Mouse (Mus musculus) MEL (cell line): ENCODE results near the gene Itprip. TPM values are rescaled to one million over a fixed set of nuclear protein-coding genes. Genes with fewer than 3 reads are reported as not detected.

Experiments used
- DNase-seq: peaks from one replicate; pipeline ENCODE4 v3.0.0; 2011; ENCODE audit warnings: low read depth, low spot score
- H3K27ac ChIP-seq: 2 replicates; pipeline ENCODE4 v1.5.1; 2012; ENCODE audit warnings: low read depth, mild to moderate bottlenecking, control low read depth, low read length, moderate library complexity; ENCODE audit not compliant: control insufficient read depth
- H3K27me3 ChIP-seq, 2 experiments: fragments of 150-350 bp in 1 of 2; sonication (generic) in 1 of 2; 2 replicates each; pipeline ENCODE4 v1.6.1; 2012; ENCODE audit warnings: low read length in 2 of 2, mild to moderate bottlenecking in 2 of 2, improper control_type of control experiment in 1 of 2, moderate library complexity in 1 of 2; ENCODE audit not compliant: insufficient read depth in 2 of 2, control insufficient read depth in 1 of 2
- H3K36me3 ChIP-seq, 2 experiments: 2 replicates each; pipeline ENCODE4 v1.6.1; 2012 to 2014; ENCODE audit warnings: low read length in 2 of 2, improper control_type of control experiment in 1 of 2, inconsistent platforms in 1 of 2, mild to moderate bottlenecking in 1 of 2; ENCODE audit not compliant: insufficient read depth in 2 of 2, control insufficient read depth in 1 of 2
- H3K4me1 ChIP-seq, 2 experiments: fragments of 150-350 bp in 1 of 2; sonication (generic) in 1 of 2; 2 replicates each; pipeline ENCODE4 v1.6.1; 2012; ENCODE audit warnings: low read length in 2 of 2, improper control_type of control experiment in 1 of 2, mild to moderate bottlenecking in 1 of 2; ENCODE audit not compliant: insufficient read depth in 2 of 2, control insufficient read depth in 1 of 2
- H3K4me3 ChIP-seq, 2 experiments: fragments of 150-350 bp in 1 of 2; sonication (generic) in 1 of 2; 2 replicates each; pipeline ENCODE4 v1.5.1; 2012; ENCODE audit warnings: low read depth in 2 of 2, low read length in 2 of 2, mild to moderate bottlenecking in 2 of 2, moderate library complexity in 2 of 2, control low read depth in 1 of 2, improper control_type of control experiment in 1 of 2; ENCODE audit not compliant: control insufficient read depth in 1 of 2, insufficient read depth in 1 of 2
- H3K79me2 ChIP-seq: 2 replicates; pipeline ENCODE4 v1.6.1; 2012; ENCODE audit warnings: mild to moderate bottlenecking, low read length, moderate library complexity; ENCODE audit not compliant: control insufficient read depth, poor library complexity, insufficient read depth
- H3K9ac ChIP-seq: 2 replicates; pipeline ENCODE4 v1.6.1; 2012; ENCODE audit warnings: low read depth, mild to moderate bottlenecking, control low read depth, low read length, moderate library complexity; ENCODE audit not compliant: control insufficient read depth, poor library complexity, severe bottlenecking
- H3K9me3 ChIP-seq: fragments of 150-350 bp; sonication (generic); replicated peaks from 2 replicates; pipeline ENCODE4 v1.6.1; 2012; ENCODE audit warnings: mild to moderate bottlenecking, low read length, improper control_type of control experiment, moderate library complexity; ENCODE audit not compliant: insufficient read depth
- ETS1 ChIP-seq: IDR thresholded peaks from 2 replicates; pipeline ENCODE4 v1.6.1; 2012; ENCODE audit warnings: low read depth, mild to moderate bottlenecking, inconsistent platforms, low read length, improper control_type of control experiment, moderate library complexity
- HCFC1 ChIP-seq: IDR thresholded peaks from 2 replicates; pipeline ENCODE4 v1.6.1; 2012; ENCODE audit warnings: low read depth, mild to moderate bottlenecking, inconsistent platforms, low read length, improper control_type of control experiment, moderate library complexity
- JUND ChIP-seq: IDR thresholded peaks from 2 replicates; pipeline ENCODE4 v1.6.1; 2011; ENCODE audit warnings: low read depth, mild to moderate bottlenecking, improper control_type of control experiment, low read length
- MAFK ChIP-seq: IDR thresholded peaks from 2 replicates; pipeline ENCODE4 v1.6.1; 2011; ENCODE audit warnings: low read depth, mild to moderate bottlenecking, low read length, improper control_type of control experiment, borderline replicate concordance
- MAZ ChIP-seq: IDR thresholded peaks from 2 replicates; pipeline ENCODE4 v1.6.1; 2012; ENCODE audit warnings: low read depth, mild to moderate bottlenecking, inconsistent platforms, low read length, improper control_type of control experiment
- MEF2A ChIP-seq: IDR thresholded peaks from 2 replicates; pipeline ENCODE4 v1.6.1; 2014; ENCODE audit warnings: low read depth, mild to moderate bottlenecking, inconsistent platforms, low read length, improper control_type of control experiment; ENCODE audit not compliant: poor library complexity, insufficient replicate concordance, severe bottlenecking; ENCODE audit errors: extremely low read depth
- MXI1 ChIP-seq: IDR thresholded peaks from 2 replicates; pipeline ENCODE4 v1.6.1; 2011; ENCODE audit warnings: mild to moderate bottlenecking, low read depth, low read length, improper control_type of control experiment
- MYB ChIP-seq: IDR thresholded peaks from 2 replicates; pipeline ENCODE4 v1.6.1; 2011; ENCODE audit warnings: mild to moderate bottlenecking, low read depth, low read length, improper control_type of control experiment
- NRF1 ChIP-seq: IDR thresholded peaks from 2 replicates; pipeline ENCODE4 v1.6.1; 2014; ENCODE audit warnings: low read depth, mild to moderate bottlenecking, inconsistent platforms, low read length, improper control_type of control experiment, moderate library complexity; ENCODE audit not compliant: poor library complexity, insufficient read depth, severe bottlenecking
- POLR2AphosphoS2 ChIP-seq: IDR thresholded peaks from 2 replicates; pipeline ENCODE4 v1.6.1; 2011; ENCODE audit warnings: low read length, improper control_type of control experiment
- POLR2AphosphoS5 ChIP-seq: IDR thresholded peaks from 2 replicates; pipeline ENCODE4 v1.6.1; 2012; ENCODE audit warnings: low read depth, borderline replicate concordance, mild to moderate bottlenecking, inconsistent platforms, low read length, moderate library complexity, mixed read lengths
- TBP ChIP-seq: IDR thresholded peaks from 2 replicates; pipeline ENCODE4 v1.8.0; 2011; ENCODE audit warnings: low read depth, low read length, improper control_type of control experiment
- UBTF ChIP-seq: IDR thresholded peaks from 2 replicates; pipeline ENCODE4 v1.6.1; 2012; ENCODE audit warnings: low read depth, mild to moderate bottlenecking, inconsistent platforms, low read length, improper control_type of control experiment, moderate library complexity, borderline replicate concordance; ENCODE audit not compliant: insufficient read depth
- USF1 ChIP-seq: IDR thresholded peaks from 2 replicates; pipeline ENCODE4 v1.6.1; 2014; ENCODE audit warnings: low read depth, mild to moderate bottlenecking, inconsistent platforms, low read length, improper control_type of control experiment, moderate library complexity
- USF2 ChIP-seq, 2 experiments: IDR thresholded peaks; 2 replicates each; pipeline ENCODE4 v1.6.1; 2011 to 2012; ENCODE audit warnings: improper control_type of control experiment in 2 of 2, low read length in 2 of 2, borderline replicate concordance in 1 of 2, inconsistent platforms in 1 of 2, low read depth in 1 of 2, mild to moderate bottlenecking in 1 of 2; ENCODE audit not compliant: insufficient read depth in 1 of 2
- ZC3H11A ChIP-seq: IDR thresholded peaks from 2 replicates; pipeline ENCODE4 v1.6.1; 2012; ENCODE audit warnings: low read depth, mild to moderate bottlenecking, inconsistent platforms, low read length, improper control_type of control experiment
- ZKSCAN1 ChIP-seq: IDR thresholded peaks from 2 replicates; pipeline ENCODE4 v1.6.1; 2012; ENCODE audit warnings: low read depth, mild to moderate bottlenecking, inconsistent platforms, low read length, improper control_type of control experiment, moderate library complexity
- ZNF384 ChIP-seq: IDR thresholded peaks from 2 replicates; pipeline ENCODE4 v1.6.1; 2012; ENCODE audit warnings: low read depth, mild to moderate bottlenecking, inconsistent platforms, low read length, improper control_type of control experiment
- polyA plus RNA-seq, 2 experiments: library from polyadenylated mRNA; stranded (reverse) in 1 of 2; unstranded in 1 of 2; fragments of >175 nt in 1 of 2; fragments of >200 nt in 1 of 2; gene quantifications; 2 replicates each; pipeline versions ENCODE4 v1.2.1 to v1.2.4; 2012; ENCODE audit warnings: low replicate concordance in 2 of 2, low read depth in 1 of 2; ENCODE audit not compliant: insufficient read length in 2 of 2, insufficient read depth in 1 of 2, missing spikeins in 1 of 2
- total RNA-seq: library from RNA; depleted of rRNA; stranded (reverse); fragments of 300-350 nt; gene quantifications from 2 replicates; pipeline ENCODE4 v1.2.3, GENCODE M21; 2012

Itprip gene
- total and polyA plus RNA-seq, 3 experiments, result 26.3 to 26.9 TPM; not detected in 1

- peaks cover 5 to 20% of the 10 kb centered on the region in 2 experiments for H3K36me3 ChIP-seq
- no peak overlapping the region for H3K27ac ChIP-seq
- no peak for TF ChIP-seq HCFC1
- TF ChIP-seq USF2 (IDR thresholded peaks at IDR 0.05; ENCODE audit: borderline replicate concordance in 1 of 2, insufficient read depth in 1 of 2, low read depth in 1 of 2, low read length in 2 of 2), result no peak
- no peak for TF ChIP-seq ETS1
- TF ChIP-seq UBTF, result no peak
- TF ChIP-seq POLR2AphosphoS2, result no peak
- no peak for TF ChIP-seq POLR2AphosphoS5
- no peak for TF ChIP-seq ZNF384
- no peak for TF ChIP-seq MEF2A
- no peak for TF ChIP-seq TBP
- no peak for TF ChIP-seq MAFK
- no peak for TF ChIP-seq MAZ
- no peak for TF ChIP-seq ZC3H11A
- no peak for TF ChIP-seq ZKSCAN1
- no peak for TF ChIP-seq USF1
- TF ChIP-seq JUND, result no peak
- TF ChIP-seq MXI1, result no peak
- no peak for TF ChIP-seq NRF1
- TF ChIP-seq MYB, result no peak
- H3K9me3 ChIP-seq, result no peaks in the 10 kb centered on the region
- H3K27me3 ChIP-seq, result no peaks in the 10 kb centered on the region
- no peak overlapping the region for H3K9ac ChIP-seq
- peaks cover 10% of the 10 kb centered on the region for H3K79me2 ChIP-seq
- H3K4me3 ChIP-seq, result no peak overlapping the region
- H3K4me1 ChIP-seq, result peaks cover 5 to 7% of the 10 kb centered on the region in 2 experiments; a peak in 3 of 4 replicates
- DNase-seq, result no peak
Observed at GRCm38 (mm10) chr19:47857957-47858942, 60.8 kb downstream of the Itprip start.
